Mouse (Mus musculus) macrophage (primary cell): ENCODE data around the gene Lbh. TPM values are rescaled to one million over a fixed set of nuclear protein-coding genes. Genes with fewer than 3 reads are reported as not detected.

Experiments
- H3K27ac ChIP-seq: fragments of 350-480 bp; formaldehyde crosslinking; 2 replicates; pipeline ENCODE4 v1.9.0; 2021
- H3K36me3 ChIP-seq: fragments of 350-480 bp; formaldehyde crosslinking; 2 replicates; pipeline ENCODE4 v1.9.0; 2021; ENCODE audit errors: inconsistent target
- H3K4me3 ChIP-seq: fragments of 350-480 bp; formaldehyde crosslinking; 2 replicates; pipeline ENCODE4 v1.9.0; 2021; ENCODE audit errors: inconsistent target
- H3K79me2 ChIP-seq: fragments of 350-480 bp; formaldehyde crosslinking; 2 replicates; pipeline ENCODE4 v1.9.0; 2021; ENCODE audit errors: inconsistent target
- WGBS: methylation state at CpG from one replicate; pipeline ENCODE4 v1.1.7; 2026; ENCODE audit warnings: inconsistent platforms; ENCODE audit not compliant: missing documents; 5-methylcytosine and 5-hydroxymethylcytosine counted together
- polyA plus RNA-seq: library from polyadenylated mRNA; stranded (reverse); fragments of 250-400 nt; gene quantifications from 3 replicates; pipeline ENCODE4 v1.2.4, GENCODE M21; 2018; ENCODE audit warnings: inconsistent platforms

The Lbh gene
- polyA plus RNA-seq, 1 experiment from 2014 or later: 28.0 TPM

DNA sequence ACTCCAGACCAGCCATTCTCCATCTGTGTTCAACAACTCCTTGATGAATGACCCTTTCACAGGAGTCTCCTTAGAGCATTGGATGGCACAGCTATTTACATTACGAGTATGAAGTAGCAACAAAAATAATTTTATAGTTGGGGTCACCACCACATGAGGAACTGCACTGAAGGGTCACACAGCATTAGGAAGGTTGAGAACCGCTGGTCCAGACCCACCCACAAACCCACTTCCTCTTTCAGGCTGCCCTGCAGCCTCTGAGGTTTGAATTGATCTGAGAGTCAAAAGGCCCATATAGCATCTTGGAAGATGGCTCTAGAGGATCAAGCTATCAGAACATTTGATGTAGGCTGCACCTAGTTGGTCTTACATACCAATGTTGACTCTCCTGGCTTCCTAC lies 42.8 kb downstream of the Lbh start:
- no peaks in the 10 kb centered on the region for H3K36me3 ChIP-seq
- H3K27ac ChIP-seq: no peak overlapping the region
- H3K4me3 ChIP-seq: no peak overlapping the region
- WGBS: 25% methylated on average over 2 of the region's 2 CpGs
- H3K79me2 ChIP-seq: no peaks in the 10 kb centered on the region

DNA sequence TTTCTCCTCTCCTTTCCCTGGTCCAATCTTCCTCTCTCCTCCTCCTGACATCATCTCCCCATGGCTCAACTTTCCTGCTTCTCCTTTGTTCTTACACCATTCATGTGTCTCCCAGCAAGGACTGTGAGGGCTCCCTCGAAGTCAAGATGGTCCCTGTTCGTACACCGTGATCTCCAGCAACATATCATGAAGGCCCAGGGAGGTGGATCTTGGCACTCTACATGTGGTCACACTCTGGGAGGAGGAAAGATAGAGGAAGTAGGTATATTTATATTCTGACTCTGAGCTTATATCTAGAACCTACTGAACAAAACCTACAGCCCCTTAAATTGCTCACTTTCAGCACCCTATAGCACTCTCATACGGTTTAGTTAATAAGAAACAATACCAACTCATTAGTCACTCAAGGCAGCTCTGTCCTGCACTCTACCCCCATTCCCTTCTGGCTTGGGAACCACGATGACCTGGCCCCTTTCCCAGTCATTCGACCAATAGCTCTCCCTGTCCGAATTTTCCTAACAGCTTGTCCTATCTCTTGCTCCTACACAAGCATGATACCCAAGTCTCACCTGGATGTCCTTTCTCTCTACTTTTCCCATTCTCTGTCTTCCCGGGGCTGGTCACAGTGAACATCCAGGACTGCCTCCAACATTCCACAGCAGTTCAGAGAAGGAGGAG lies 44.0 kb downstream of the Lbh start:
- 62% methylated on average over 8 of the region's 8 CpGs for WGBS
- no peaks in the 10 kb centered on the region for H3K36me3 ChIP-seq

DNA sequence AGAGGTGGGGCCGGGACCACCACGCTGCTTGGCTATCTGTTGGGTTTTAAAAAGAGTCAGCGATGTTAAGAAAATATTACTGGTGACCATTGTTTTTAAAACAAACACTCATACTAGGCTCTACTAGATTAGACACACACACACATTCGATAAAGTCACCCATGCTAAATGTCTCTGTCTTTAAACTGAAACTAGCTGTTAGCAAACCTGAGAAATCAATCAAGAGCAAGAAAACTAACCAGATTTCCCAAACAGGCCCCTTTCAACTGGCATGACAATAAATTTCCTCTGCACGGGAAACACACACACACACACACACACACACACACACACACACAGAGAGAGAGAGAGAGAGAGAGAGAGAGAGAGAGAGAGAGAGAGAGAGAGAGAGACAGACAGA lies 47.6 kb downstream of the Lbh start:
- H3K27ac ChIP-seq: 0 out of 2 replicates have a peak overlapping the region, but pooled peaks have one; percentile 46
- H3K4me3 ChIP-seq: no peak overlapping the region
- no peaks in the 10 kb centered on the region for H3K36me3 ChIP-seq
- 74% methylated on average over 4 of the region's 5 CpGs for WGBS
- H3K79me2 ChIP-seq: no peaks in the 10 kb centered on the region

More for the DNA sequence above, 44.0 kb downstream of the Lbh start:
- Histone ChIP-seq H3K4me3 (no peak overlapping the region), H3K27ac (no peak overlapping the region), H3K79me2 (no peaks in the 10 kb centered on the region)

DNA sequence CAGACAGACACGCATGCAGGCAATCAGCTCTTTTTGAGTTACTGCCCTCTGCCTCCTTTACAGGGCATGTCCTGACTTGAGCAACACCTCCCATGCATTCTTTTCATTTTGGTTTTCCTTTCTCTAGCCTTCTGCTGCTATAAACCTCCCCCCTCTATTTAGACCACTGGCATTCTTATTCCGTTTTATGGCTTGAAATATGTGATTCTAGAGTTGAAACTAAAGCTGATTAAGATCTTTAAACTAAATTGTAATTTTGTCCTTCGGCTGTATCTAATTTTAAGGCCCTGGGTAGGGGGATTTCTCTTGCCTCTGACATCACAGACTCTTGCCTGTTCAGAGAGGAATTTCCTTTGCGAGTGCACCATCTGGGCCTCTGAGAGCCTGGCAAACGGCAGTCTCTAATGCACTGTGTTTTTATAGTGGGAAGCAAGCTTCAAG lies 48.0 kb downstream of the Lbh start:
- H3K27ac ChIP-seq: peak overlapping the region; percentile 46
- H3K36me3 ChIP-seq: no peaks in the 10 kb centered on the region
- no peak overlapping the region for H3K4me3 ChIP-seq
- H3K79me2 ChIP-seq: no peaks in the 10 kb centered on the region
- 49% methylated on average over 5 of the region's 5 CpGs for WGBS

GRCm38 (mm10) chr17:72966878-72967277 lies 48.8 kb downstream of the Lbh start:
- H3K36me3 ChIP-seq: no peaks in the 10 kb centered on the region
- H3K27ac ChIP-seq: peak overlapping the region; percentile 46
- 21% methylated on average over 3 of the region's 3 CpGs for WGBS
- no peak overlapping the region for H3K4me3 ChIP-seq
- H3K79me2 ChIP-seq: no peaks in the 10 kb centered on the region

DNA sequence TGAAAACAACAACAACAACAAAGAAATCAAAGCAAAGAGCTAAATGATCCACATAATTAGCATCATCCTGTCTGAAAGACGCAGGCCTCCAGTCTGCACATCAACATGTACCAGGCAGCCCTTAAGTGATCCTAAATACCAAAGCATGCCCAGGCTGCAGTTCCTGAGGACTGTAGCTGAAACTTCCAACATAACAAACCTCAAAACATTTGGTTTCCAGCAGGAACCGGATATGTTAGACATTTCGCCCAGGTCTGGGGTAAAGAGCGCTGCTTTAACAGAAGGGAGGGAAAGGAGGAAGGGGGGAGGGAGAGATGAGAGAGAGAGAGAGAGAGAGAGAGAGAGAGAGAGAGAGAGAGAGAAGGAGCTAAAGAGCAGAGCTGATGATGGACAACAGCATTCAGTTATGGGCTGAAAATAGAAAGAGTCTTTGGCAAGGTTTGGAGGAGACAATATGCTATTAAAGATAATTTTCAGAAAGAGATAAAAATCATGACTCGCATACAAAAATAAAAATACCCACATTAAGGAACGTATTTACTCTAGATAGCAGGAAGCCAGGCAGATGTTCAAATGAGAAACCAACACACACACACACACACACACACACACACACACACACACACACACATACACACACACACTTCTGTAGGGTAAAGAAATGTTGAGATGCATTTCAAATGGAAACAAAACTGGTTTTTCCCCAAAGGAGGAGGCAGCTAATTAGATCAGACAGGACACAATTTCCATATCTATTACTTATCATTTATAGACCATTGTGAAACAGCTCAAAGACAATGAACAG lies 49.5 kb downstream of the Lbh start:
- Histone ChIP-seq H3K79me2 (no peaks in the 10 kb centered on the region), H3K27ac (peak overlapping the region; percentile 46), H3K4me3 (no peak overlapping the region), H3K36me3 (no peaks in the 10 kb centered on the region)
- WGBS: 40% methylated on average over 3 of the region's 6 CpGs

DNA sequence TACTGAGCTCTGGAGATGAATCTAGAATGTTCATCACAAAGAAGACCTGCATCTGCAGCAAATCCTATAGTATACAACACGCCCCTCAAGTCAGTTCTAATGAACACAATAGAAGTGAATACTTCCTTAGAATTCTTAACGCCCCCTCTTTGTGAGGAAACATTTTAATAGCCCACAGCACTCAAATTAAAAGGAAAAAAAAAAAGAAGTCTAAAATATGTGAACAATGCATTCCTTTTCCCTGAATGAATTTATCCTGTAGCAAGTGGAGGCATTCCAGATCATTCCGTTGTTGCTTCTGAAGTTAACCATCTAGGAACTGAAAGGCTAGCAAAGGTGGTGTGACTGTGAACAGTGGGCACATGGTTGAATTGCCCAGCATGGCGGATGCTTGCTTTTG lies 50.6 kb downstream of the Lbh start:
- Histone ChIP-seq H3K36me3 (no peaks in the 10 kb centered on the region), H3K79me2 (no peaks in the 10 kb centered on the region), H3K27ac (no peak overlapping the region), H3K4me3 (no peak overlapping the region)
- 93% methylated on average over 4 of the region's 4 CpGs for WGBS

DNA sequence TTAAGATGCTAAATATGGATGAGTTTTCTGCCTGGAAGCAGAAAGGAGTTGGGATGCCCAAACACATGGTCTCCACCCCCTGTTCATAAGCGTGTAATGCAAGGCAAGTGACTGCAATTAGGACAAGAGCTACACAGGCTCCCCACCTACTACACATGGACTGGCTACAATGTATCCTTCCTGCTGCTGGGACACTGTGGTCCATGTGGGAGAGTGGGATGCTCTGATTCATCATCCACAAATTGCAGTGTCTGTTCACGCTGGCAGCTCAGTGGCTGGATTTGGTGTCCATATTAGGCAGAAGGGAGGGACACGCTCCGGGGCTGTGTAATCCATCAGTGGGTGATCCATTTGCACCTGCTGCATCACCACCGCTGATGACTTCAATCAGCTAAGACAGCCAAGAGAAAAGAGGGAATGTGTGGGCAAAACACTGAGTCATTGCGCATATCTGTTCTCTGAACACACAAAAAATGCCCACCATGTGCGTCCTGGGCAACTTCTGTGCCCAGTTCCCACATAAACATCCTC lies 52.6 kb downstream of the Lbh start:
- Histone ChIP-seq H3K4me3 (no peak overlapping the region), H3K36me3 (no peaks in the 10 kb centered on the region), H3K27ac (no peak overlapping the region), H3K79me2 (no peaks in the 10 kb centered on the region)
- 85% methylated on average over 7 of the region's 7 CpGs for WGBS

GRCm38 (mm10) chr17:72973041-72973440 lies 54.9 kb downstream of the Lbh start:
- Histone ChIP-seq H3K27ac (no peak overlapping the region), H3K4me3 (no peak overlapping the region), H3K36me3 (no peaks in the 10 kb centered on the region), H3K79me2 (no peaks in the 10 kb centered on the region)
- 93% methylated on average over 5 of the region's 5 CpGs for WGBS

DNA sequence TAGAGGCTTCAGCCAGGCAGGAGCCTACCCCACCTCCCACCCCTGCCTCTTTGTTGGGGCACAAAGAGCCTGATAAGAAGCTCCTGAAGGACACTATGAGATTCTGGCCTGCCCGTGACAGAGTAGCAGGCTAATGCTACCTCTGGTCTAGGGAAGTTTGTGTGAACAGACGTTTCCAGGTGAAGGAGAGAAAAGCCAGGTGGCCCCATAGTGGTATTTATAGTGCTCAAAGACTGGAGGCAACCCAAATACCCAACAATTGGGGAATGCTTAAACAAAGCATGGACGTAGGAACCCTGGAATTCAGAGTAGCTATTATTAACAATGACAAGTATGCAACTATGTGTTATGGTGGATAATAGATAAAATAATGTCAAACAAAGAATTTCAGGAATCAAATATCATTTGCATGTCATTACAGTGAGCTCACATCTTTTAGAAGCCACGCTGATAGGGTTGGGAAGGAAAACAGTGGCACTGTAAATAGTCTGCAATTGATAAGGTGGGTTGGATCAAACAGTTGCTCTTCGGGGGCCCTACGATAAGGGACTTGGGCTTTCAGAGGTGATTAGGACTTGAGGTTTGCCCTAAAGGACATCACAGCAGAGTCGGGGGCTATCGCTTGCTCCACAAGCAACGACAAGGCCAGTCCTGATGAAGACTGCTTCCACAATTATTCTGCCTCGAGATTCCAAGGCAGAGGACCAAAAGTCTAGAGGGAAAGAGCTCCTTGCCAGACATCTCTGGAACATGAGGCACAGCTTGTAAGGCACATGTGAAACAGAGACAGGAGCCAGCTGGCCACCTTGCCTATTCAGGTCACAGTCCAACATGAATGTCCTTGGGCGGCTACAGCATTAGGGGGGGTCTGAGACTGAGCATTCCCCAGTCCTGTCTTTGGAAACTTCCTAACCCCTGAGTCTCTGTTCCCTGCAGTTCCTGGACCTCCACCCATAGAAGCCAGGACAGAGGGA lies 58.4 kb downstream of the Lbh start:
- no peaks in the 10 kb centered on the region for H3K36me3 ChIP-seq
- no peak overlapping the region for H3K27ac ChIP-seq
- no peaks in the 10 kb centered on the region for H3K79me2 ChIP-seq
- H3K4me3 ChIP-seq: no peak overlapping the region
- 94% methylated on average over 11 of the region's 11 CpGs for WGBS

- Histone ChIP-seq H3K4me3 (no peak overlapping the region), H3K36me3 (no peaks in the 10 kb centered on the region), H3K27ac (no peak overlapping the region), H3K79me2 (no peaks in the 10 kb centered on the region)
- WGBS: 100% methylated on average over 1 of the region's 1 CpGs
These were observed 59.5 kb downstream of the Lbh start for GRCm38 (mm10) chr17:72977616-72978015.

GRCm38 (mm10) chr17:72982156-72982555 lies 64.1 kb downstream of the Lbh start:
- no peaks in the 10 kb centered on the region for H3K36me3 ChIP-seq
- WGBS: 86% methylated on average over 6 of the region's 6 CpGs
- no peaks in the 10 kb centered on the region for H3K79me2 ChIP-seq
- H3K4me3 ChIP-seq: no peak overlapping the region
- no peak overlapping the region for H3K27ac ChIP-seq

DNA sequence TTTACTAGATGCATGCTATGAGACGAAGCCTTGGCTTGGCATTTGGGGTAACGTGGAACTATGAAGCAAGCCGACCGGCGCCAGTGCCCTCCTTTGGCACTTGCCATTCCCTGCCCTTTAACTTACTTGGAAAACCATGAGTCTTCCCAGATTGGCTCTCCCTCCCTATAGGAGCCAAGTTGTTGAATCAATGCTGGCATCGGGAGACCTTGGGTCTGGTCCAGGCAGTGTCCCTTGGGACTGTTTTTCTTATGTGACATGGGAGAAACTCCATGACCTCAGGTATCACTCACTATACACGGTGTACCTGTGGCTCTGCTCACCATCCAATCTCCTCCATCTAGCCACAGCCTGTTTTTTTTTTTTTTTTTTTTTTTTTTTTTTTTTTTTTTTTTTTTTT lies 65.4 kb downstream of the Lbh start:
- WGBS: 93% methylated on average over 7 of the region's 7 CpGs
- Histone ChIP-seq H3K27ac (no peak overlapping the region), H3K79me2 (no peaks in the 10 kb centered on the region), H3K4me3 (no peak overlapping the region), H3K36me3 (no peaks in the 10 kb centered on the region)

DNA sequence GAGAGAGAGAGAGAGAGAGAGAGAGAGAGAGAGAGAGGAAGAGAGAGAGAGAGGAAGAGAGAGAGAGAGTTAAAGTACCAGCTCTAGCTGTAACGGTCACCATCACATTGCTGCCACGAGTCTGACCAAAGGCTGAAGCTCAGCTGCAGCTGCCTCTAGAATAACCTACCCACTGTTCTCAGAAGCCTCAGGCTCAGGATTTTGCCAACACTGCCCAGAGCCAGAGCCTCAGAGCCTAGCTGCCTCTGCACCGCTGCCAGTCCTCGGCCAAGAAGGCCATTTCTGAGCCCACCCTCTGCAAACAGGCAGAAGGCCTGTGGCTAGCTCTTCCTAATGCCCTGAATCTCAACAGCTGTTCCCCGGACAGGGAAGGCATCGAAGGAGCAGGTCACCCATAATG lies 70.9 kb downstream of the Lbh start:
- H3K36me3 ChIP-seq: no peaks in the 10 kb centered on the region
- no peaks in the 10 kb centered on the region for H3K79me2 ChIP-seq
- WGBS: 89% methylated on average over 6 of the region's 6 CpGs
- no peak overlapping the region for H3K4me3 ChIP-seq
- H3K27ac ChIP-seq: no peak overlapping the region
